Mouse (Mus musculus) monocyte, adult 2 months (primary cell): ENCODE data around the gene Ttyh2.
A peak's percentile ranks its signal among the peaks of the same experiment; 100 is the strongest.

Experiments used
- DNase-seq, 2 experiments: peaks; one replicate each; pipeline ENCODE4 v3.0.0; 2022; ENCODE audit warnings: low spot score in 2 of 2, low read depth in 1 of 2

The Ttyh2 gene

DNA sequence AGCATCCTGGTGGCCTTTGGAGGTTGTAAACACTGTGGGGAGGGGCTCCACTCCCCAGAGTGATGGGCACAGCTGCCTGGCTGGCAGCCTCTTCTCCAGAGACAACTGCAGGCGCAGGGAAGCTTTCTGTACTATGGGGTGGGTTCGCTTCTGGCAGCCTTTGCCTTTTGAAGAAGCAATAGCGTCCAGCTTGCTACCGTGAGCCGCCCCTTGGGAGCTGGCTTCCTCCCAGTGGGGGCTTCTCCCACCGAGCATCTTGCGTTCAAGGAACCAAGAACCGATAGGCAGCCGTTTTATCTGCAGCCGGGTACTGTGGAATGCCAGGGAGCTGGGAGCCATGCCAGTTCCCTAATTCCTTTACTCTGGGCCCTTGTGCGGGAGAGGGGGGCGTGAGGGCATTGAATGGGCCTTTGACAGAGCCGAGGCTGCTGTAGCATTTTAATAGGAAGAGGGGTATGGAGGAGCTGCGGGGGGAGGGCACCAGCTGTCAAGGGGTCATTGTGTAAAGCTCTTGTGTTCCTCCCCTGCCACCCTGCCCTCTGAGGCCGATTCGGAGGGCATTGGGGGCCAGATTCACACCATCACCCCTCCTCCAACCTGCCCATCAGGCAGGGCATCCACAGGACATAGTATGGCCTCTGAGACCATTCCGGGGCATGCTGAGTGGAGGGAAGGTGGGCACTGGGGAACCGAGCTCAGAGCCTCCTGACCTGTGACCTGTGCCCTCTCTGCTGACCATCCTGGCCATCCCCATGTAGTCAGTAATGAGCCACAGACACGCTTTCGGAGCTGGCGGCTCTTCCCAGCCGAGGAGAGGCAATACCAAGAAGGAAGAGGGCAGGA lies 29.1 kb downstream of the Ttyh2 start:
- DNase-seq, result no peak

DNA sequence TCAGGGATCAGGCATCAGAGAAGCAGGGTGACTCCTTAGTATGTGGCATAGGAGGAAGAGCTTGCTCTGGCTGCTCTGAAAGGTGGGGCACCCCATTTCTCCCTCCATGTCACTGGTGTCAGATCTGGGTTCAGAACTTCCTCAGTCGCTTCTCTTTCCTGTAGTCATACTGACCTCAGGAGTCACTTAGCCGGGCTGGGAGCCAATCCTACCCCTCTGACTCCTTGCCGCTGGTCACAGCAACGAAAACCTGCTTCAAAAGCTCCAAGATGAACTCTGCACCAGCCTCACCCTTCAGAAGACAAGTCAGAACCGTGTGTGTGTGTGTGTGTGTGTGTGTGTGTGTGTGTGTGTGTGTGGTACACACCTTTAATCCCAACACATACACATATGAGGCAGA lies 31.1 kb downstream of the Ttyh2 start:
- no peak for DNase-seq

DNA sequence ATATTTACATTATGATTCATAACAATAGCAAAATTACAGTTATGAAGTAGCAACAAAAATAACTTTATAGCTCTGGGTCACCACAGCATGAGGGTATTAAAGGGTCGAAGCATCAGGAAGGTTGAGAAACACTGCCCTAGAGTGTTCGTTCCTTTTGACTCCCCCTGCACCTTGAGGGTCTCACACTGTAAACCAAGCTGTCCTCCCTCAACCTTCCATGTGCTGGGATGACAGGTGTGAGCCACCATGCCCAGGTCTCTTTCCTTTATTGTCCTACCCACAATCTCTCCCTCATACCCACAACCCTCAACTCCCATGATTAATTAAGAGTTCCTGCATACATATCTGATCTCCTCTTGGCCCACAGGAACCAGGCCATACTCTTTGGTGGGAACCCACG lies 36.2 kb downstream of the Ttyh2 start:
- DNase-seq, result no peak

DNA sequence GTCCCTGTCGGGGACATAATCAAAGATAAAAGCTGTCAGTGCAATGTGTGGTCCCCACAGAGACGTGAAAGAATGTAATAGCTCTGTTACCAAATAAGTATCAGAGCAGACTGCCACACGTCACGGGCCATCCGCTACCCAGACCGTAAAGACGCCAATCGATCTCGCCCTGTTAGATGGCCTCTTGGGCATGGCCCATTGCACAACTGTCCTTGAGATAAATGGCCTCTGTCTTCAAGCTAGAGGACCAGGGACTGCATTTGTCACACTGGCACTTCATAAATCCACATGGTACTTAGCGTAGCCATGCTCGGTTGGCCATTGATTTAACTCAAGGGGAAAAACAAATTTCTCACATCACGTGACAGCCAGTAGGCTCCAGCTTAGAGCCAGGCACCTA lies 36.6 kb downstream of the Ttyh2 start:
- no peak for DNase-seq

DNA sequence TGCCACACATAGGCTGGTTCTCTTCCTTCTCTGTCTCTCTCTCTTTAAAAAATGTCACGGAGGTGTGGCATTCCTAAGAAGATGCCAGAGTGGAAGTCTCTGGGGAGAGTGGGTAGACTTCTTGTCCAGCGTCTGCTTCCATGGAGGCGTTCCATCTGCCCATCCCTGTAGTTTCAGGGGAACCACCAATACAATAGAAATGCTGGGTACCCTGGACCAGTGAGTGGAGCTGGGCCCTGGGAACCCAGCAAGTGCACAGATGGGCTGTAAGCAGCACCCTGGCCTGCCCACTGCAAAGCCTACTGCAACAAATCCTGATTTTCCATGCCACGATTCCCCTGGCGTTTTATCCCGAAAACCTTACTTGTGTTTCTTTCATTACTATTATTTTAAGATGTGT lies 39.3 kb downstream of the Ttyh2 start:
- DNase-seq, result no peak

DNA sequence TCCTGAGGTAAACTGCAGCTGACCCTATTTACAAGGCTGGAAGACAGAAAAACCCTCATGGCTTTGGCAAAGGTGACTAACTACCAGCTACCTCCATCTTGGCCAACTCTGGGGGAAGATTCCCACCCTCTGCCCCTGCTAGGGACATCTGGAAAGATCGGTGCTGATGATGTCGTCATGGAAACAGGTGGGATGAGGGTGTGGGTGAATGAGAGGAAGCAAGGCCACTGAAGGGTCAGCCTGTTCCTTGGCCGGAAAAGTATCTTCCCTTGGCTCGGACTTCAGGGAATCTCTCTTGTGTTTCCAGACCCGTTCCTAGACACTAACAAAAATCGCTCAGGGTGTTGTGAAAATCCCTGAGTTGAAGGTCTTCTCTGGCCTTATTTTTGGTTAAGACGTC lies 40.3 kb downstream of the Ttyh2 start:
- no peak for DNase-seq

DNA sequence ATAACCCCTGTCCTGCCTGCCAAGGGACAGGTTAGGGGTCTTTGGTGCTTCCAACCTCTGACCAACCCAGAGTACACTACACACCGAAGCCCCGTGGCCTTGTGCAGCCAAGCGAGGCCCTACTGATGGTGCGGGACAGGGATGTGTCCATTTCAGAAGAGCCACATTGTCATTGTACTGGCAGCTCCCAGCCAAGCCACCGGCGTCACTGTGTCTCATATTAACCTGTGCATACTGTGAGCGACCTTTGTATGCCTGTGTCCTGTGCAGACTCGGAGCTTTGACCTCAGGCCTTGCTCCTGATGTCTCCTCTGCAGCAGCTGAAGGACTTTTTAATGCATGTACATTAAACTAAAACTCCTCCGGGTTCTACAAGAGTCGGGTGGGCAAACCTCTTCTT lies 45.3 kb downstream of the Ttyh2 start:
- DNase-seq, result no peak

DNA sequence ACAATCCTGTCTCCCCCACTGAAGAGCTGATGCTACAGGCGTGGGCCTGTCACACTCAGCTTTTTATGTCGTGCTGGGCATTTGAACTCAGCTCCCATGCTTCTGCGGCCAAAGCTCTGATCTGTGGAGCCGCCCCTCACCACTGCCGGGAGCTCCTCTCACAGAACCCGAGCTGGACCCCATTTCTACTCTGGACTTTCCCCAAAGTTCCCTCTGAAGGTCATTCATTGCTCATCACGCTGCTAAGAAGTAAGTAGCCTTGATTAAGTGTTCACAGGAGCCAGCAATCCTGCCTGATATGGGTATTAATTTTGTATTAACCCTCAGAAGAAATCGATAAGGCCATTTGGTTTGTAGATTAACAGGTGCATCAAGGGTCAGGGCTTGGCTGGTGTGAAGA lies 47.2 kb downstream of the Ttyh2 start:
- DNase-seq, result no peak

DNA sequence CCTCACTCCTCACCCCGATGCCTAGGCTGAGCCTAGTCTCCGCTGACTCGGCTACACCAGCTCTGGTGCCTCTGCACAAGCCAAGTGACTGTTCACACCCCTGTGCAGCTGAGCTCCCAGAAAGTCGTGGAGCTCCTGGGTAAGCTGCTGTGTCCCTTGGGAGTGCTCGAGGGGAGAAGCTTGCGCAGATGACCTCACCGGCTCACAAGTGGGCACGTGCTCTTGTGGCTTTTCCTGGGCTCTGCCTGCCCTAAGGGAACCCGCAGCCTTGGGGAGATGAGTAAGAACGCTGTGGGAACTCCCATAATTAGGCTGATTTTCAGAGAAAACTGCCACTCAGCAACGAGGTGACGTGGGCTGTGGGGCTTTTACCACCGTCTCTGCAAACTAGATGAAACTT lies 47.8 kb downstream of the Ttyh2 start:
- no peak for DNase-seq

DNA sequence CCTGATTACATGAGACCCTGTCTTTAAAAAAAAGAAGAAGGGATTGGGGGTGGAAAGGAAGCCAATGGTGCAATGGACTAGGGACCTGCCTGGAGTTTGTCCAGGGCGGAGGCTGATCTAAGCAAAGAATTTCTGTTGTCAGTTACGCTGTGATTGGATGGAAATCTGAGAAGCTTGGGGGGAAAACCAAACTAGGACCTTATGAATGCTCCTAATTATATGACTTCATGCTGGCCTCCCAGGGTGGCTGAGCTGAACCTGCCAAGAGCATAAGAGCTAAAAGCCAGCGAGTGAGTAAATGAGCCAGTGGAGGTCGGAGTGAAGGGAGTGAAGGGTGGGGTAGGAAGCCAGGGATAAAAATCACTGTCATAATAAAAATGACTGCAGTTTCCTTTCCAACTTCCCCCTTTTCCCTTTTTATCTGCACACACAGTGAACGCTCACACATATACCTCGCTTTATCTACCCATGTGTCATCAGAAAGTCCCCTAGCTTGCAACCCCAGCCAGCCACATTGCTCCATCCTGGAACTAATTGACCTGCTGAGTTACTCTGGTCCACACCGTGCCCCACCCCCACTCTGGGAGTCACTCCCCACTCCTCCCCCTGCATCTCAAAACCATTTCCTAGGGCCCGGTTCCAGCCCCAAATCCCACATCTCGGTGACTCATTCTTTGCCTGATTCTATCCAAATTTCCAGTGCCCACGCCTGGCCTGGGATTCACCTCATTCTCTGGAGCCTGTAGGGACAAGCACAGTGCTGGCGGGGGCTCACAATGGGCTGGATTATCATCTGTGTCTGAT lies 49.8 kb downstream of the Ttyh2 start:
- no peak for DNase-seq

DNA sequence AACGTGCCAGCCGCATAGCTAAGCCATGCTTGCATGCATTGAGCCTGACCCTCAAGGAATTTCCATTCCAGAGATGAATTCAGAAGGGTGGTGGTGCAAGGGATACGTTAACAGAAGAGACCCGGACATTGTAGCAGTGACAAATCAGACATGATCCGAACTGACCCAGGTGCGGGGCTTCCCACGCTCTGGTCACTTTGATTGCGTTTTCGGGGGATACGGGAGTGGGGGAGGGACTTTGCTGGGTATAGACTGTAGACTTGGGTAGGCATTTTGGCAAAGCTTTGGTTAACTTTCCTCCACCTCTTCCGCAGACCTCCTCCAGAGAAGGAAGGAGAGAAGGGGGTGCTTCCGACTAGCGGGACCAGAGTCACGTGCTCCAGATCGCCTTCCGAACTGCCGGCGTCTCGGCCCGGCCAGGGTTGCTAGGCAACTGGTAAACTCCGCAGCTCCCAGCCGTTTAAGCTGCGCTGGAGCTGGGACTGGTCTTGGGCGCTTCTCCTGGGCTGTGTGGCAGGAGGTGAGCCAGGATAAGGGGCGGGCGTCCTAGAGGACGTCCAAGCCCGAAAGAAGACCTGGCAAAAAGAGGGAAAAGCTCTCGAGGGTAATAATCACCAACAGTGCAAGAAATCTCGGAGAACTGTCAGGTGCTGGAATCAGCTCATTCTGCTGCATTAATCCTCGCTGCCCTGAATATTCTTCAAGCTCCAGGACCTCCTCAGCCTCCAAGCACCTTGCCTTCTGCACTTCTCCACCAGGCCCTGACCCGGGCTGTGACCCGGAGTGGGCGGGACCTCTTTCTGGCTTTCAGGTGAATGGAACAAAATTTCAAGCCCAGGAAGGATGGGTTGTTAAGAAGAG lies 52.0 kb downstream of the Ttyh2 start, which contains the start of gene Dnaic2:
Gene Dnaic2, plus strand, starts transcription at position 444 of the 861 bp plus-strand sequence.
- no peak for DNase-seq

DNA sequence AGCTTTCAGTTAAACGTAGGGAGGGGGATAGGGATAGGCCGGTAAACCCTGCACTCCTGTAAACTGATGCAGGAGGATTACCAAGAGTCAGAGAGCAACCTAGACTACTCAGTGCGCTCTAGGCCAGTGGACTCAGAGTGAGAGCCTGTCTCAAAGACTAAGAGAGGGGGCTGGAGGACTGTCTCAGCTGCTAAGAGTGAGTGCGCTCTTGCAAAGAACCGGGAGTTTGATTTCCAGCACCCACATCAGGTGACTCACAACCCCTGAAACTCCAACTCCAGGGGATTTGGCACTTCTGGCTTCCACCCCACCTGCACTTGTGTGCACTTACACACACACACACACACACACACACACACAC lies 52.6 kb downstream of the Ttyh2 start:
- DNase-seq, result no peak

DNA sequence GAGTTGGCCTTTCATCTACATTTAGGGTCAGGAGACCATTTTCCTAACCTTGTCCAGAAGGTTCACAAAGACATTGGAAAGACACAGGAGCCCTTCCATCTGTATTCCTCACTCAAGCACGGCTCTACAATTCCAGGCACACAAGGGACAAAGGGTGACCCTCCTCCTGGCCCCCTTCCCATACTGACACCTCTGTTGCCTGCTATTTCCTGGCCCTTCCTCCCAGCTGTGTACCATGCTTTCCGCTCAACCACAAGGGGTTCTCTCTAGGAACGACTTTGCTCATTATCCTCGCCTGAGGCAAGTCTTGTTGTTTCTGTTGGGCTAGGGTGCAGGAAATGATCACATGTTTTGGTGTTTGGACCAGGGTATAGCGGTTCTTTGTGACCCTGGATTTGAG lies 53.1 kb downstream of the Ttyh2 start:
- no peak for DNase-seq

DNA sequence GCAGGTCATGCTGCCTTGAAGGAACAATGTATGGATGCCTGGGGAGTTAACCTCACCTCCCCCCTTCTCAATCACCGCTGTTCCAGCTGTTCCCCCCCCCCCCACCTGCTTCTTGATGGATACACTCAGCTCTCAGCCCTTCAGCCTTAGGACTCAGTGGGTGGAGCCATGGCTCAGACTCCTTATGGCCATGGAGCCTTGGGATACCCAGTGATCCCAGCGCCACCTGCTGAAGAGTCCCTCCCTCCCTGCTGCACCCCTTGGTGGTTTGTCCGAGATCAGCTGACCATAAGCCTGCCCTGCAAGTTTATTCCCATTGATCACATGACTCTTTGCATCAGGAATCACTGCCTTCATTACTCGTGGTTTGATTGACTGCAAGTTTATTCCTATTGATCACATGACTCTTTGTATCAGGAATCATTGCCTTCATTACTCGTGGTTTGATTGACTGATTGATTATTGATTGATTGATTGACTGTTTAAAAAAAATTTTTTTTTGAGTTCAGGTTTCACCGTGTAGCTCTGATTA lies 54.7 kb downstream of the Ttyh2 start:
- no peak for DNase-seq

DNA sequence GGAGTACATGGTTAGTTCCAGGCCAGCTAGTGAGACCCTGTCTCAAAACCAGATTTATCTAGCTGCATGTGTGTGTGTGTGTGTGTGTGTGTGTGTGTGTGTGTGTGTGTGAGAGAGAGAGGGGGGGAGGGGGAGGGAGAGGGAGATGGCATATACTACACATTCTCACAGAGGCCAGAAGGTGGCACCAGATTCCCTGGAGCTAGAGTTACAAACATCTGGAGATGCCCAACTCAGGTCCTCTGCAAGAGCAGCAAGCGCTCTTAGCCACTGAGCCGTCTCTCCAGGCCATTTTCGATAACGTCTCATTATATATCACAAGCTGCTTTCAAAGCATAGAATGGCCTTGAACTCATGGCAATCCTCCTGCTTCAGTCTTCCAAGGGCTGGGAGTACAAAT lies 56.5 kb downstream of the Ttyh2 start:
- no peak for DNase-seq

DNA sequence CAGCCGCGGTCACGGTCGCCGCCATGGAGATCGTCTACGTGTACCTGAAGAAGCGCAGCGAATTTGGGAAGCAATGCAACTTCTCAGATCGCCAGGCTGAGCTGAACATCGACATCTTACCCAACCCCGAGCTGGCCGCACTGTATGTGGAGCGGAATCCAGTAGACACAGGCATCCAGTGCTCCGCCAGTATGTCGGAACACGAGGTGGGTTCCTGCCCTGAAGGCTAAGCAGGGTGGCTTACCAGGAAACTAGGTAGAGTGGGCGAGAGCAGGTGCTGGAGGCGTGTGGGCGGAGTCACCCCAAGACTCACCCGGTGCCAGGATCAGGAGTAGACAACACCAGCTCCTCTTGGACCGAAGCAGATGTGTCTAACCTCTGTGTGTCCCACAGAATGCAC lies 57.7 kb downstream of the Ttyh2 start:
- DNase-seq, result no peak

DNA sequence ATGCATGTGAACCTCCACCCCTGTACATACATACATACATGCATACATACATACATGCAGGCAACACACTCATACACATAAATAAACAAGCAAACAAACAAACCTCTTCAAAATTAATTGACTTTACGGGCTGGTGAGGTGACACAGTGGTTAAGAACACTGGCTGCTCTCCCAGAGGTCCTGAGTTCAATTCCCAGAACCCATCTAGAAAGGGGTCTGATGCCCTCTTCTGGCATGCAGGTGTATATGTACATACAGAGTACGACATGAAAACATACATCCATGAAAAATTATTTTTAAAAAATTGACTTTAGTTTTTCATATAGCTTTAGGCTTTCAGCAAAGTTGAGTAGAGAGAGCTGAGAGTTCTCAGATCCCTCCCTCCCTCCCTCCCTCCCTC lies 60.9 kb downstream of the Ttyh2 start:
- no peak for DNase-seq

DNA sequence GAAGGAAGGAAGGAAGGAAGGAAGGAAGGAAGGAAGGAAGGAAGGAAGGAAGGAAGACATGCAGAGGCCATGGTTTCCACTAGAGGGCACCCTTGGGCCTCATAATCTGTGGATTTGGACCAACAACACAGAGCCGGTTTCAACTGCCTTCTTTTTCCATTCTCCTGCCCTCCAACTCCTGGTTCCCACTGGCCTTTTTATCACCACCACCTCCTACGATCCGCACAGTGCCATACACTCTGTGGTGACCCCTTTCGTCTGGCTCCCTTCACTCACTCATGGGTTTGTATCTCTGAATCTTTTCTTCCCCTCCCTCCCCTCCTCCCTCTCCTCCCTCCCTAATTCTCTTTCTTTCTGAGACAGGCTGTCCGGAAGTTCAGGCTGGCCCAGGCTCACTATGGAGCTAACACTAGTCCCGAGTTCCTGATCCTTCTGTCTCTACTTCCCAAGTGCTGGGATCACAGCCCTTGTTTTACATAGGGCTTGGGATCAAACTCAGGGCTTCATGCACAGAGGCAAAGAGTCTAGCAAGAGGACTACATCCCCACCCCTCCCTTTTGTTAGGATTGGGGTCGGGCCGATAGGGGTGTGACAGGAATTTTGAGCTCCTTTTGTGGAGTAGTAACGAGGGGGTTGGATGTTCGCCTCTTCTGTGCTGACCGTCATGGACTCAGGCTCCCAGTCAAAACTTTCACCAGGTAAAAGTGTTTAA lies 61.8 kb downstream of the Ttyh2 start:
- no peak for DNase-seq

DNA sequence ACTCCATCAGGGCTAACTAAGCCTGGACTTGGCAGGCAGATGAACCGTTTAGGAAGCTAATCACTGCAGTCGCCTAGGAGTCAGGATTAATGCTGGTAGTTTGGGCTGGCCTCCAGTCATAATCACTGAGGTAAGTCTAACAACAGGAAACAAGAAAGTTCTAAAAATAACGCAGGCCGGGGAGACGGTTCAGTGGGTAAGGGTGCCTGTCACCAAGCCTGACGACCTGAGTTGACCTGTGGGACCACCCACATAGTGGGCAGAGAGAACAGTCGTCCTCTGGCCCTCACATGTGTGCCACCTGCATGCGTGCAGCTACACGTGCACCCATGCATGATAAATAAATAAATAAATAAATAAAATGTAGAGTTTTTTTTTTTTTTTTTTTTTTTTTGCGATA lies 65.4 kb downstream of the Ttyh2 start:
- DNase-seq, result no peak

DNA sequence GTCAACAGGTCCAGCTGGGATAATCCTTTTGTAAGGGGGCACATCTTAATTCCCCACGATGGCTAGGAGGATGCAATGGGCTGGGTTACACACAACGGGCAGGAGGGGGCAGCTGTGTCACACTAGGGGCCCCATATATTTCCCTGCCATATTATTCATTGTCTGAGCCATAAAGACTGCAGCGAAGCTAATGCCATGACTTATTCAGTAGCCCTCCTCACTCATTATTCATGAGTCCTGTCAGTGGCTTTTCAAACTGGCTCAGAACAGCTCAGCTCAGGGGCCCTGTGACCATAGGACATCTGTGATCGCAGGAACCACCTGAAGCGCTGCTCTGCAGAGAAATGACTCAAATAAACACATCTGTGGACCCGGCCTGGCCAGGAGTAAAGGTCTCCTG lies 66.2 kb downstream of the Ttyh2 start:
- no peak for DNase-seq

DNA sequence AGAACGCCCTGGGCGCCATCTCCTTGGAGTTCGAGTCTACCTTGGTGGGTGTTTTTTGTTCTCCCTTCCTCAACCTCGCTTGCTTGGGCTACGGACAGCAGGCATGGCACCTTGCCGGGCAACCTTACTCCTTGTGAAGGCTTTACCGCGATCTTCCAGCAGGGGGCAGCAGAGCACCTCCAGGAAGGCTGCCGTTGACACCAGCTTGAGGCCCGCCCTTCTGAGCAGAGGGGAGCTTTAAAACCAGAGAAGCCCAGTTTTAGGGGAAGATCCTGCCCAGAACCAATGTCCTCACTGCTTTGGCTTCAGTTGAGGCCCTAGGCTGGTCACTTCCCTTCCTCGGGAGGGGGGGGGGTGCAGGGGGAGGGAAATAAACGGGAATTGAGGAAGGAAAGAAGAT lies 69.9 kb downstream of the Ttyh2 start:
- peak; percentile 70 to 85 for DNase-seq
